Mouse (Mus musculus) liver, adult 10 weeks (tissue): ENCODE measurements around the gene Agmat. TPM values are rescaled to one million over a fixed set of nuclear protein-coding genes. Genes with fewer than 3 reads are reported as not detected.

Experiments
- polyA plus RNA-seq: library from polyadenylated mRNA; stranded (reverse); fragments of 350-450 nt; fragmentation: Illumina TruSeq; extraction: RNeasy Lipid Tissue Mini Kit (QIAGEN cat#74804); gene quantifications from one replicate; pipeline ENCODE4 v1.2.3, GENCODE M21; 2014; ENCODE audit warnings: low read depth, low replicate concordance

Gene Agmat
- polyA plus RNA-seq = 25.5 TPM

DNA sequence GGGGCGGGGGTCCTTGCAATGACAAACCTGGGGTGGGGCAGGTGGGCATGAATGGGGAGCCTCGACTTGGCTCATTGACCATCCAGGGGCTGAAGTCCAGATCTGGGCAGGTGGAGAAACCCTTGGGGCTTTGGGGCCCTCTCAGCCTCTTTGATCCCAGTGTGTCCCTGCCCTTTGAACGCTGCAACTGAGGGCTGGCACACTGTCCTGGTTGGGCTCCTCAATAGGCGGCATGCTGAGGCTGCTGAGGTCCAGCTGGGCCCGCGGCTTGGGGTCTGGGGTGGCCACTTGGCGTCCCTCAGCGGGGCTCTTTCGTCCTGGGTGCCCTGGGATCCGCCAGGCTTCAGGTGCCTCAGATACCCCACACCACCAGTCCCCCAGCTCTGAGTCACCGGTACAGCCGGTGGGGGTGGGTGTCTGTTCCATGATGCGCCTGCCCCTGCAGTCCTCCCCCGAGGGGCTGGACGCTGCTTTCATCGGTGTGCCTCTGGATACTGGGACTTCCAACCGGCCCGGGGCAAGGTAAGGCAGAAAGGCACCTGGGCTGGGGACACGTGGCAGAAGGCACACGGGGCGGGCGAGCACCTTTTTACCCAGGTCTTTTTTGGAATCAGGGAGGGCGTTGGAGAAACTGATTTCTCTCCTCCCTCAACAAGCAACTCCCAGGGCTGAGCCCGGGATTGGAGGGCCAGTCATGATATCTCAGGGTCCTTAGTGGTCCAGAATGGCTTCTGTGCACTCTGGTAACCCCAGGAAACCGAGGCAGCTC is at the start of gene Agmat:
Gene Agmat, plus strand, starts transcription at position 95 of the 769 bp plus-strand sequence.

GRCm38 (mm10) chr4:141722731-141723672 is 23.5 kb upstream of the Agmat start, which contains the start of gene Ddi2:
TSS of gene Ddi2 (minus strand) at chr4:141723419.

DNA sequence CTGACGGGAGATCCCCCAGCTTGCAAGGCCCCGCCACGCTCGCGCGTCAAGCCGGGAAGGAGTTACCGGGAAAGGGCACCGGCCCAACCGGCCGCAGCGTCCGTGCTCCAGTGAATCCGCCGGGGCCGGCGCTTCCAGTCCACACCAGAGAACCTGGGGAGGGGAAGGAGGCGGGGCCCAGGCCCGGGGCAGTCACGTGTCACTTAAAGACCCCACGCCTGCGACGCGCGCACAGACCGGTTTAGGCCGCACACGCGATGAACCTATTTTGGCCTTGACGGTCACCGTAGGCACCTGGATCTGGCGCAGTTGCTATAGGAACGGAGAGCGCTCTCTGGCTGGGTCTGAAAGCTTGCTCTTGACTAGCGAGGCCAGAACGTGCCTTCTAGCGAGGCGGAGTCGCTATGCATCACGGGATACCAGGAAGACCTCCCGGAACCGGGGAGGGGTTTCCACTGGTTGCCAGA is 44.1 kb downstream of the Agmat start, which contains the start of gene Dnajc16:
Gene Dnajc16, minus strand, starts transcription at position 408 of the 467 bp plus-strand sequence.

GRCm38 (mm10) chr4:141793282-141794151 is 47.0 kb downstream of the Agmat start, which contains the start of gene Casp9:
TSS of gene Casp9 (plus strand) at chr4:141793612.

Other genes with a start within 250 kb of the Agmat start
- gene Spen, start 208.1 kb upstream of the Agmat start, polyA plus RNA-seq = 1.6 TPM
- 0.48 TPM for gene Fblim1, start 140.6 kb upstream of the Agmat start, polyA plus RNA-seq
- gene Tmem82, start 128.0 kb upstream of the Agmat start, polyA plus RNA-seq = 1.1 TPM
- gene Slc25a34, start 122.9 kb upstream of the Agmat start, polyA plus RNA-seq = 0.42 TPM
- 0.69 TPM for gene Plekhm2, start 81.8 kb upstream of the Agmat start, polyA plus RNA-seq
- 5.0 TPM for gene Rsc1a1, start 61.1 kb upstream of the Agmat start, polyA plus RNA-seq
- gene Ddi2, start 23.3 kb upstream of the Agmat start, polyA plus RNA-seq = 60.2 TPM
- gene Dnajc16, start 44.3 kb downstream of the Agmat start, polyA plus RNA-seq = 2.8 TPM
- 7.8 TPM for gene Casp9, start 46.9 kb downstream of the Agmat start, polyA plus RNA-seq
- gene Cela2a, start 79.5 kb downstream of the Agmat start, polyA plus RNA-seq = not detected
- not detected for gene Ctrc, start 99.7 kb downstream of the Agmat start, polyA plus RNA-seq
- 2.0 TPM for gene Efhd2, start 128.2 kb downstream of the Agmat start, polyA plus RNA-seq